Mouse (Mus musculus): ENCODE measurements around the gene Msi1.
"Not testable (repeated sequence)": the region's sequence is repeated elsewhere in the genome, so short reads cannot be mapped to it uniquely, and the experiment has no call there.

The Msi1 gene

GRCm38 (mm10) chr5:115491076-115491475 is 61.7 kb downstream of the Msi1 start:
- no peak for DNase-seq

GRCm38 (mm10) chr5:115491771-115492322 is 62.4 kb downstream of the Msi1 start:
- peak; percentile 64 for DNase-seq

- DNase-seq: no peak
Measured at GRCm38 (mm10) chr5:115492711-115493335, 63.4 kb downstream of the Msi1 start.

GRCm38 (mm10) chr5:115493441-115493840 is 64.0 kb downstream of the Msi1 start:
- no peak for DNase-seq

- DNase-seq: not testable (repeated sequence)
Measured at GRCm38 (mm10) chr5:115495618-115496017, 66.2 kb downstream of the Msi1 start.

- no peak for DNase-seq
Measured at GRCm38 (mm10) chr5:115497033-115497432, 67.6 kb downstream of the Msi1 start.

- DNase-seq: no peak
Measured at GRCm38 (mm10) chr5:115498307-115499240, 69.2 kb downstream of the Msi1 start.

- no peak for DNase-seq
Measured at GRCm38 (mm10) chr5:115500383-115500935, 71.1 kb downstream of the Msi1 start.

GRCm38 (mm10) chr5:115503035-115503434 is 73.6 kb downstream of the Msi1 start:
- DNase-seq: no peak
